8 mouse cellular contexts compared by ENCODE assay signal in genomic region chr2:28304712-28305111, GRCm38 (mm10).
DNase-seq lines count a peak whose midpoint lies in the region; ATAC-seq lines count a peak whose summit lies in the region.

No protein-coding gene starts in this region.

- 14% methylated on average over 3 of the region's 3 CpGs for WGBS in kidney, embryonic 14.5 days

- H3K27me3 ChIP-seq in kidney, embryonic 14.5 days (ENCODE audit: control insufficient read depth, insufficient read depth, low read length), result no peaks in the 10 kb centered on the region
- no peaks in the 10 kb centered on the region for H3K27me3 ChIP-seq in splenic B cell, adult 2 months (ENCODE audit: control insufficient read depth, insufficient read depth, low read length, poor library complexity, severe bottlenecking)

- no peak overlapping the region for H3K4me3 ChIP-seq in kidney, embryonic 14.5 days (ENCODE audit: low read length)

- H3K27ac ChIP-seq in kidney, embryonic 14.5 days (ENCODE audit: low read depth, low read length), result no peak overlapping the region

- H3K4me1 ChIP-seq in kidney, embryonic 14.5 days (ENCODE audit: control insufficient read depth, insufficient read depth, low read length), result no peaks in the 10 kb centered on the region

- H3K9me3 ChIP-seq in kidney, embryonic 14.5 days (ENCODE audit: control insufficient read depth, low read length), result no peaks in the 10 kb centered on the region

- DNase-seq in cerebellum, adult 18-20 months, result peak; percentile 52 to 62
- DNase-seq in cerebellum, adult 11-12 months, result no peak
- peak; percentile 53 for DNase-seq in right cerebral cortex, adult 18-20 months
- DNase-seq in right cerebral cortex, postnatal 25 days, result no peak
- DNase-seq in embryo, embryonic 9.5 days (ENCODE audit: extremely low spot score), result peak; percentile 52
- peak; percentile 40 to 64 for DNase-seq in lung, postnatal 4 days
- DNase-seq in splenic B cell, adult 2 months (ENCODE audit: low read depth, low spot score), result peak; percentile 46

- H3K36me3 ChIP-seq in kidney, embryonic 14.5 days (ENCODE audit: control insufficient read depth, insufficient read depth, low read length), result no peaks in the 10 kb centered on the region
- no peaks in the 10 kb centered on the region for H3K36me3 ChIP-seq in splenic B cell, adult 2 months (ENCODE audit: control insufficient read depth, insufficient read depth, low read length, poor library complexity, severe bottlenecking)

- peak; percentile 71; the same call in 1 of the 2 replicates for ATAC-seq in kidney, embryonic 14.5 days (ENCODE audit: low FRiP score, low TSS enrichment)

- no peak overlapping the region for H3K4me2 ChIP-seq in kidney, embryonic 14.5 days (replicated peaks; ENCODE audit: low read depth, low read length)

- no peak overlapping the region for H3K9ac ChIP-seq in kidney, embryonic 14.5 days (ENCODE audit: low read depth, low read length)

Comparison
In these comparisons a context has a peak if more than half of its experiments do, and no peak if none do; other contexts are left out.
1. DNase-seq: peak in cerebellum, adult 18-20 months (2 of 2), right cerebral cortex, adult 18-20 months (single experiment), embryo, embryonic 9.5 days (single experiment), lung, postnatal 4 days (2 of 2) and splenic B cell, adult 2 months (single experiment); none in cerebellum, adult 11-12 months (single experiment) and right cerebral cortex, postnatal 25 days (single experiment).